ENCODE assay signal across 22 mouse cellular contexts in the genomic region with DNA sequence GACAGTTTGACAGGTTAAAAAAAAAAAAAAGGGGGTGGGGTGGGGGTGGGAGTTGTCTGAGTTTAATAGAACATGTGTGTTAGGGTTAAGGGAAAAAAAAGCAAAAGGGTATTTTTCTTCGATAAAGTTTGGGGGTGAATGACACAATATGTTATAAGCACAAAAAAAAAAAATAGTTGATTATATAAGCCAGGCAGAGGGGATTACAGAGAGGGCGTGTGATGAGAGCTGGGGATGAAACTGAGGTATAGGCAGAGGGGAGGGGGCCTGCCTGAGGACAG. TPM values are rescaled to one million over a fixed set of nuclear protein-coding genes. Genes with fewer than 3 reads are reported as not detected.
"Had no signal": no experiment of that assay in that cellular context is flagged by ENCODE, and none has a peak within 500 bp of the region (broad histone marks: within the 10 kb centered on the region; RNA-seq: fewer than 3 reads in every experiment).

No protein-coding gene starts in this region.

- H3K4me3 ChIP-seq: kidney, embryonic 15.5 days; liver, embryonic 15.5 days; lung, embryonic 15.5 days; stomach, embryonic 15.5 days had no signal

- H3K4me2 ChIP-seq: liver, embryonic 15.5 days; lung, embryonic 15.5 days; midbrain, embryonic 11.5 days had no signal

- H3K36me3 ChIP-seq: kidney, embryonic 15.5 days; liver, embryonic 15.5 days; lung, embryonic 15.5 days; stomach, embryonic 15.5 days had no signal

- H3K4me1 ChIP-seq: lung, embryonic 15.5 days had no signal

- H3K9ac ChIP-seq: kidney, embryonic 15.5 days; liver, embryonic 15.5 days; lung, embryonic 15.5 days; stomach, embryonic 15.5 days had no signal

- DNase-seq: kidney, adult 11 months; kidney, adult 8-10 months; kidney, postnatal 10 days; kidney, postnatal 36 days; left cerebral cortex, postnatal 4 days; lung, postnatal 10 days; lung, postnatal 36 days had no signal

- H3K27ac ChIP-seq: kidney, embryonic 15.5 days; liver, embryonic 15.5 days; lung, embryonic 15.5 days; stomach, embryonic 15.5 days had no signal

- H3K9me3 ChIP-seq: kidney, embryonic 15.5 days; liver, embryonic 15.5 days; lung, embryonic 15.5 days; stomach, embryonic 15.5 days had no signal

RNA-seq across cellular contexts. Expression of a gene that starts 50.3 kb away (rescaled TPM):
- total RNA-seq: layer of hippocampus, postnatal 14 days; left cerebral cortex, adult 8-10 months; megakaryocyte progenitor cell, adult 5-6 weeks; megakaryocyte-erythroid progenitor cell, adult 5-6 weeks; midbrain, postnatal 0 days had no signal
- polyA plus RNA-seq: kidney, embryonic 15.5 days; liver, embryonic 11.5 days; liver, embryonic 15.5 days; lung, embryonic 15.5 days; midbrain, embryonic 11.5 days; midbrain, embryonic 14.5 days; midbrain, postnatal 0 days; neural tube, embryonic 11.5 days; neural tube, embryonic 14.5 days; small intestine, adult 2 months; stomach, embryonic 15.5 days had no signal

RNA-seq across cellular contexts. Expression of a gene that starts 56.4 kb away (rescaled TPM):
- total RNA-seq: megakaryocyte-erythroid progenitor cell, adult 5-6 weeks had no signal
